Mouse (Mus musculus) MEL (cell line): ENCODE measurements around the gene Klhdc9. TPM values are rescaled to one million over a fixed set of nuclear protein-coding genes. Genes with fewer than 3 reads are reported as not detected.

ENCODE experiments used
- DNase-seq: peaks from one replicate; pipeline ENCODE4 v3.0.0; 2011; ENCODE audit warnings: low read depth, low spot score
- H3K27ac ChIP-seq: 2 replicates; pipeline ENCODE4 v1.5.1; 2012; ENCODE audit warnings: low read depth, mild to moderate bottlenecking, control low read depth, low read length, moderate library complexity; ENCODE audit not compliant: control insufficient read depth
- H3K27me3 ChIP-seq, 2 experiments: fragments of 150-350 bp in 1 of 2; sonication (generic) in 1 of 2; 2 replicates each; pipeline ENCODE4 v1.6.1; 2012; ENCODE audit warnings: low read length in 2 of 2, mild to moderate bottlenecking in 2 of 2, improper control_type of control experiment in 1 of 2, moderate library complexity in 1 of 2; ENCODE audit not compliant: insufficient read depth in 2 of 2, control insufficient read depth in 1 of 2
- H3K36me3 ChIP-seq, 2 experiments: 2 replicates each; pipeline ENCODE4 v1.6.1; 2012 to 2014; ENCODE audit warnings: low read length in 2 of 2, improper control_type of control experiment in 1 of 2, inconsistent platforms in 1 of 2, mild to moderate bottlenecking in 1 of 2; ENCODE audit not compliant: insufficient read depth in 2 of 2, control insufficient read depth in 1 of 2
- H3K4me1 ChIP-seq, 2 experiments: fragments of 150-350 bp in 1 of 2; sonication (generic) in 1 of 2; 2 replicates each; pipeline ENCODE4 v1.6.1; 2012; ENCODE audit warnings: low read length in 2 of 2, improper control_type of control experiment in 1 of 2, mild to moderate bottlenecking in 1 of 2; ENCODE audit not compliant: insufficient read depth in 2 of 2, control insufficient read depth in 1 of 2
- H3K4me3 ChIP-seq, 2 experiments: fragments of 150-350 bp in 1 of 2; sonication (generic) in 1 of 2; 2 replicates each; pipeline ENCODE4 v1.5.1; 2012; ENCODE audit warnings: low read depth in 2 of 2, low read length in 2 of 2, mild to moderate bottlenecking in 2 of 2, moderate library complexity in 2 of 2, control low read depth in 1 of 2, improper control_type of control experiment in 1 of 2; ENCODE audit not compliant: control insufficient read depth in 1 of 2, insufficient read depth in 1 of 2
- H3K79me2 ChIP-seq: 2 replicates; pipeline ENCODE4 v1.6.1; 2012; ENCODE audit warnings: mild to moderate bottlenecking, low read length, moderate library complexity; ENCODE audit not compliant: control insufficient read depth, poor library complexity, insufficient read depth
- H3K9ac ChIP-seq: 2 replicates; pipeline ENCODE4 v1.6.1; 2012; ENCODE audit warnings: low read depth, mild to moderate bottlenecking, control low read depth, low read length, moderate library complexity; ENCODE audit not compliant: control insufficient read depth, poor library complexity, severe bottlenecking
- H3K9me3 ChIP-seq: fragments of 150-350 bp; sonication (generic); replicated peaks from 2 replicates; pipeline ENCODE4 v1.6.1; 2012; ENCODE audit warnings: mild to moderate bottlenecking, low read length, improper control_type of control experiment, moderate library complexity; ENCODE audit not compliant: insufficient read depth
- NRF1 ChIP-seq: IDR thresholded peaks from 2 replicates; pipeline ENCODE4 v1.6.1; 2014; ENCODE audit warnings: low read depth, mild to moderate bottlenecking, inconsistent platforms, low read length, improper control_type of control experiment, moderate library complexity; ENCODE audit not compliant: poor library complexity, insufficient read depth, severe bottlenecking
- POLR2AphosphoS2 ChIP-seq: IDR thresholded peaks from 2 replicates; pipeline ENCODE4 v1.6.1; 2011; ENCODE audit warnings: low read length, improper control_type of control experiment
- SIN3A ChIP-seq: IDR thresholded peaks from 2 replicates; pipeline ENCODE4 v1.6.1; 2012; ENCODE audit warnings: low read length, improper control_type of control experiment, inconsistent platforms
- TAL1 ChIP-seq: IDR thresholded peaks from 2 replicates; pipeline ENCODE4 v1.6.1; 2012; ENCODE audit warnings: mild to moderate bottlenecking, inconsistent platforms, low read length, moderate library complexity, mixed read lengths
- ZC3H11A ChIP-seq: IDR thresholded peaks from 2 replicates; pipeline ENCODE4 v1.6.1; 2012; ENCODE audit warnings: low read depth, mild to moderate bottlenecking, inconsistent platforms, low read length, improper control_type of control experiment
- ZKSCAN1 ChIP-seq: IDR thresholded peaks from 2 replicates; pipeline ENCODE4 v1.6.1; 2012; ENCODE audit warnings: low read depth, mild to moderate bottlenecking, inconsistent platforms, low read length, improper control_type of control experiment, moderate library complexity
- polyA plus RNA-seq, 2 experiments: library from polyadenylated mRNA; stranded (reverse) in 1 of 2; unstranded in 1 of 2; fragments of >175 nt in 1 of 2; fragments of >200 nt in 1 of 2; gene quantifications; 2 replicates each; pipeline versions ENCODE4 v1.2.1 to v1.2.4; 2012; ENCODE audit warnings: low replicate concordance in 2 of 2, low read depth in 1 of 2; ENCODE audit not compliant: insufficient read length in 2 of 2, insufficient read depth in 1 of 2, missing spikeins in 1 of 2
- total RNA-seq: library from RNA; depleted of rRNA; stranded (reverse); fragments of 300-350 nt; gene quantifications from 2 replicates; pipeline ENCODE4 v1.2.3, GENCODE M21; 2012; rRNA removed

The Klhdc9 gene
- total and polyA plus RNA-seq, 3 experiments, result 0.08 TPM; not detected in 2

DNA sequence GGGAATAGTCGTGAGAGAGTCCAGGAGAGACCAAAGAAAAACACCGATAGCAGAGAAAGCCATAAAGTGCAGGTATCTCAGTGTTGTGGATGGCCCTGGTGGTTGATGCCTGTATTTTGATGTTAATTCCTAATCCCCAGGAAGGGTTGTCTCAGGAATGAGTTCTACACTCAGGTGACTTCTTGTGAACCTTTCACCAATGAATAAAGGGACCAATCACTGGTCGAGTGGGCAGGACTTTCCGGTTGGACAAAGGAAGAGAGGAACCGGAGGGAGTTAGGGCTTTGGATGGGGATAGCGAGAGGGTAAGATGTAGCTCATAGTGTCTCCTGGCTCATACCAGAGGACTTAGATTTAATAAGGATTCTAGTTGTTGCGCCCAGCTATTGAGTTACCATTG, 40.9 kb downstream of the Klhdc9 start:
- DNase-seq, result no peak

DNA sequence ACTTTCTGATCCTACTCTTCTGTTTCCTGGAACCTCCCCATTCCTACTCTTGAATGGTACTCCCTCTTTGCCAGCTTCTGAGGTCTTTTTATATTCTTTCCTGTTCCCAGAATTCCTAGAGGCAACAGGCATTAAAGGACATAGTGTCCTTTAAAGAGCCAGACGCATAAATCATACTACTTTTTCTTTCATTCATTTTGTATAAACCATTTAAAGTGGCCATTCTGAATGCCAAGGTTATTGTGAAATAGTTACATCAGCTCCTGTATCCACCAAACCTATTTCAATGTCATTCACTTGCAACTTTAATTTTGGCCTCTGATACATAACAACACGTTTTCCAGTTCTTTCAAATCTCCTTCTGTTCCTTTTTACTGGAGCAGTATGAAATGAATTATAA, 51.3 kb downstream of the Klhdc9 start:
- Histone ChIP-seq H3K9ac (no peak overlapping the region), H3K9me3 (no peaks in the 10 kb centered on the region), H3K27me3 (peaks cover 3 to 13% of the 10 kb centered on the region in 2 experiments; a peak in 3 of 4 replicates), H3K79me2 (no peaks in the 10 kb centered on the region), H3K27ac (no peak overlapping the region), H3K4me3 (no peak overlapping the region), H3K4me1 (no peaks in the 10 kb centered on the region), H3K36me3 (no peaks in the 10 kb centered on the region)
- DNase-seq, result no peak
- TF ChIP-seq NRF1 (no peak), ZKSCAN1 (no peak), SIN3A (no peak), TAL1 (no peak), ZC3H11A (no peak)

More for the DNA sequence above, 40.9 kb downstream of the Klhdc9 start:
- Histone ChIP-seq H3K79me2 (no peaks in the 10 kb centered on the region), H3K27ac (no peak overlapping the region), H3K9me3 (no peaks in the 10 kb centered on the region), H3K36me3 (peaks cover 0 to 2% of the 10 kb centered on the region in 2 experiments; a peak in 1 of 4 replicates), H3K9ac (no peak overlapping the region), H3K4me3 (no peak overlapping the region), H3K27me3 (no peaks in the 10 kb centered on the region), H3K4me1 (no peaks in the 10 kb centered on the region)
- TF ChIP-seq ZC3H11A (no peak), POLR2AphosphoS2 (peak; percentile 43; the same call in 1 of the 2 replicates)

Other genes starting within 250 kb of the Klhdc9 start
- gene Cfap126, start 246.9 kb downstream of the Klhdc9 start, total RNA-seq, result 0.69 and 0.75 TPM in 2 replicates
- 1 to 10 TPM in 1 of 2 experiments, not detected in 1; 3.5 TPM for gene Cfap126, start 246.9 kb downstream of the Klhdc9 start, polyA plus RNA-seq
- 79.4 and 88.2 TPM in 2 replicates for gene Sdhc, start 210.2 kb downstream of the Klhdc9 start, total RNA-seq
- gene Sdhc, start 210.2 kb downstream of the Klhdc9 start, polyA plus RNA-seq, result 100 to 1,000 TPM in 1 of 2 experiments, not detected in 1; 224 TPM
- gene Mpz, start 210.1 kb downstream of the Klhdc9 start, total RNA-seq, result 0.10 TPM in 1 of 2 replicates, not detected in the other
- gene Mpz, start 210.1 kb downstream of the Klhdc9 start, polyA plus RNA-seq, result under 1 TPM in 1 of 2 experiments, not detected in 1; 0.28 TPM
- not detected in 2 replicates for gene Pcp4l1, start 164.5 kb downstream of the Klhdc9 start, total RNA-seq
- gene Pcp4l1, start 164.5 kb downstream of the Klhdc9 start, polyA plus RNA-seq, result not detected
- gene Nr1i3, start 146.8 kb downstream of the Klhdc9 start, total RNA-seq, result 1.4 and 1.7 TPM in 2 replicates
- under 1 TPM in 1 of 2 experiments, not detected in 1; 0.24 TPM for gene Nr1i3, start 146.8 kb downstream of the Klhdc9 start, polyA plus RNA-seq
- gene Tomm40l, start 138.3 kb downstream of the Klhdc9 start, total RNA-seq, result 38.0 and 40.7 TPM in 2 replicates
- gene Tomm40l, start 138.3 kb downstream of the Klhdc9 start, polyA plus RNA-seq, result 10 to 100 TPM in 1 of 2 experiments, not detected in 1; 43.4 TPM
- gene Apoa2, start 135.7 kb downstream of the Klhdc9 start, total RNA-seq, result not detected in 2 replicates
- under 1 TPM in 1 of 2 experiments, not detected in 1; 0.15 TPM for gene Apoa2, start 135.7 kb downstream of the Klhdc9 start, polyA plus RNA-seq
- gene Fcer1g, start 126.4 kb downstream of the Klhdc9 start, total RNA-seq, result 0.36 and 0.62 TPM in 2 replicates
- gene Fcer1g, start 126.4 kb downstream of the Klhdc9 start, polyA plus RNA-seq, result 1 to 10 TPM in 1 of 2 experiments, not detected in 1; 1.1 TPM
- gene Adamts4, start 110.4 kb downstream of the Klhdc9 start, total RNA-seq, result not detected in 2 replicates
- gene Adamts4, start 110.4 kb downstream of the Klhdc9 start, polyA plus RNA-seq, result under 1 TPM in 1 of 2 experiments, not detected in 1; 0.03 TPM
- 164 and 169 TPM in 2 replicates for gene Ndufs2, start 109.4 kb downstream of the Klhdc9 start, total RNA-seq
- gene Ndufs2, start 109.4 kb downstream of the Klhdc9 start, polyA plus RNA-seq, result 100 to 1,000 TPM; 292 to 415 TPM
- 16.5 and 16.8 TPM in 2 replicates for gene B4galt3, start 90.5 kb downstream of the Klhdc9 start, total RNA-seq
- gene B4galt3, start 90.5 kb downstream of the Klhdc9 start, polyA plus RNA-seq, result 10 to 100 TPM in 1 of 2 experiments, not detected in 1; 33.1 TPM
- 21.5 and 27.0 TPM in 2 replicates for gene Ppox, start 79.6 kb downstream of the Klhdc9 start, total RNA-seq
- gene Ppox, start 79.6 kb downstream of the Klhdc9 start, polyA plus RNA-seq, result 10 to 100 TPM in 1 of 2 experiments, not detected in 1; 63.6 TPM
- 10.0 and 11.3 TPM in 2 replicates for gene Usp21, start 72.8 kb downstream of the Klhdc9 start, total RNA-seq
- gene Usp21, start 72.8 kb downstream of the Klhdc9 start, polyA plus RNA-seq, result 10 to 100 TPM in 1 of 2 experiments, not detected in 1; 66.4 TPM
- gene Ufc1, start 65.8 kb downstream of the Klhdc9 start, total RNA-seq, result 100 and 101 TPM in 2 replicates
- 100 to 1,000 TPM in 1 of 2 experiments, 10 to 100 TPM in 1; 71.0 to 408 TPM for gene Ufc1, start 65.8 kb downstream of the Klhdc9 start, polyA plus RNA-seq
- gene Dedd, start 31.7 kb downstream of the Klhdc9 start, total RNA-seq, result 24.9 and 28.7 TPM in 2 replicates
- 10 to 100 TPM in 1 of 2 experiments, not detected in 1; 44.9 TPM for gene Dedd, start 31.7 kb downstream of the Klhdc9 start, polyA plus RNA-seq
- 17.9 and 20.0 TPM in 2 replicates for gene Nit1, start 15.2 kb downstream of the Klhdc9 start, total RNA-seq
- gene Nit1, start 15.2 kb downstream of the Klhdc9 start, polyA plus RNA-seq, result 10 to 100 TPM in 1 of 2 experiments, not detected in 1; 26.3 TPM
- 33.8 and 36.2 TPM in 2 replicates for gene Pfdn2, start 15.1 kb downstream of the Klhdc9 start, total RNA-seq
- 100 to 1,000 TPM in 1 of 2 experiments, not detected in 1; 329 TPM for gene Pfdn2, start 15.1 kb downstream of the Klhdc9 start, polyA plus RNA-seq
- gene Nectin4, start 9.3 kb upstream of the Klhdc9 start, total RNA-seq, result 0.04 TPM in 1 of 2 replicates, not detected in the other
- under 1 TPM in 1 of 2 experiments, not detected in 1; 0.15 TPM for gene Nectin4, start 9.3 kb upstream of the Klhdc9 start, polyA plus RNA-seq
- 31.0 and 31.5 TPM in 2 replicates for gene Arhgap30, start 28.2 kb upstream of the Klhdc9 start, total RNA-seq
- 10 to 100 TPM in 1 of 2 experiments, not detected in 1; 41.2 TPM for gene Arhgap30, start 28.2 kb upstream of the Klhdc9 start, polyA plus RNA-seq
- gene Usf1, start 50.5 kb upstream of the Klhdc9 start, total RNA-seq, result 50.0 and 56.0 TPM in 2 replicates
- gene Usf1, start 50.5 kb upstream of the Klhdc9 start, polyA plus RNA-seq, result 10 to 100 TPM in 1 of 2 experiments, not detected in 1; 55.0 TPM
- gene Tstd1, start 58.1 kb upstream of the Klhdc9 start, total RNA-seq, result 0.49 and 0.50 TPM in 2 replicates
- gene Tstd1, start 58.1 kb upstream of the Klhdc9 start, polyA plus RNA-seq, result 1 to 10 TPM in 1 of 2 experiments, not detected in 1; 1.4 TPM
- gene F11r, start 76.7 kb upstream of the Klhdc9 start, total RNA-seq, result 0.31 and 0.42 TPM in 2 replicates
- 1 to 10 TPM in 1 of 2 experiments, not detected in 1; 1.8 TPM for gene F11r, start 76.7 kb upstream of the Klhdc9 start, polyA plus RNA-seq
- 4.6 and 5.5 TPM in 2 replicates for gene Alyref2, start 142.7 kb upstream of the Klhdc9 start, total RNA-seq
- gene Alyref2, start 142.7 kb upstream of the Klhdc9 start, polyA plus RNA-seq, result 1 to 10 TPM in 1 of 2 experiments, not detected in 1; 8.8 TPM
- not detected in 2 replicates for gene Itln1, start 174.5 kb upstream of the Klhdc9 start, total RNA-seq
- gene Itln1, start 174.5 kb upstream of the Klhdc9 start, polyA plus RNA-seq, result not detected
- not detected in 2 replicates for gene Cd244a, start 198.4 kb upstream of the Klhdc9 start, total RNA-seq
- gene Cd244a, start 198.4 kb upstream of the Klhdc9 start, polyA plus RNA-seq, result not detected
- not detected in 2 replicates for gene Ly9, start 246.6 kb upstream of the Klhdc9 start, total RNA-seq
- under 1 TPM in 1 of 2 experiments, not detected in 1; 0.25 TPM for gene Ly9, start 246.6 kb upstream of the Klhdc9 start, polyA plus RNA-seq